Mouse (Mus musculus) erythroid progenitor cell, adult 5-6 weeks (primary cell): ENCODE measurements around the gene Rasl11b. TPM values are rescaled to one million over a fixed set of nuclear protein-coding genes. Genes with fewer than 3 reads are reported as not detected.

Experiments used
- ATAC-seq: replicated peaks from 2 replicates; pipeline ENCODE4 v1.8.0; 2016; ENCODE audit warnings: moderate number of reproducible peaks, mild to moderate bottlenecking, moderate TSS enrichment, inconsistent platforms; ENCODE audit not compliant: poor library complexity, low FRiP score, severe bottlenecking
- total RNA-seq, 2 experiments: library from RNA; stranded (forward) in 1 of 2; stranded (reverse) in 1 of 2; fragments of 150-400 nt in 1 of 2; fragments of 186-747, 209-891 nt in 1 of 2; gene quantifications; 2 replicates each; pipeline versions ENCODE4 v1.2.3 to v1.2.4; 2015 to 2017; ENCODE audit warnings: low replicate concordance in 2 of 2

Rasl11b gene
- total RNA-seq, 2 experiments from 2014 or later: not detected

DNA sequence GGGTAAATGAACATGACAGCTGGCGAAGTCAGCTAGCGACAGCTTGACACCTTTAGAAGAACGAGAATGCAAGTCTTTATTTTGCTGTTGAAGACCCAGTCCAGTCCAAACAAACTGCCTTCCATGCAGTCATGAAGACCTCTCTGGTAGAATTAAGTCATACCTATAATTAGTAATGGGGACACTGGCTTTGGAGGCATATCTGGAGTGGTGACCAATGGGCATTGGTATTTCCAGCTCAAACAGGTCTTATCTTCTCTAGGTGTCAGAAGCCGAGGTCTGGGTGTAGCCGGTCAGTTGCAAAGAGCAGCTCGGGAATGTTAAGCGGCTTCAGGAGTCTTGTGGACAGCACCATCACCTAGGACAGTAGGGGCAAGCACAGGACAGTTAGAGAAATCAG lies 11.0 kb downstream of the Rasl11b start:
- no peak for ATAC-seq

DNA sequence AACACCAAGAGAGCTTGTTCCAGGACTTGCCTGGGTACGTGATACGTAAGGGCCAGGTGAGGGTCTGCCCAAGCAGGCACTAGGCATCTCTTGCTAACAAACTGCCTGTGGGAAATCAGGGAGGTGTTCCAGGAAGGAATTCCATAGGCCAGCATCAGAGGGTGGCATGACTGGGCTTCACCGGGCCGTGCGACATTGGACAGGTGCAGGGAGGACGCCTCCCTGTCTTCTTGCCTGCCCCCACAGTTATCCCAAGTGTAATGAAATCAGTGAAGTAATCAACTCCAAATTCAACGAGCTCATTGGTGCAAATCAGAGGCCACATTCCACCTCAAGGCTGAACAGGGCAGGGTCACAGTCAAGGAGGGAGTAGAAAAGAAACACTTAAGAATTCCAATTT lies 11.6 kb downstream of the Rasl11b start:
- no peak for ATAC-seq

DNA sequence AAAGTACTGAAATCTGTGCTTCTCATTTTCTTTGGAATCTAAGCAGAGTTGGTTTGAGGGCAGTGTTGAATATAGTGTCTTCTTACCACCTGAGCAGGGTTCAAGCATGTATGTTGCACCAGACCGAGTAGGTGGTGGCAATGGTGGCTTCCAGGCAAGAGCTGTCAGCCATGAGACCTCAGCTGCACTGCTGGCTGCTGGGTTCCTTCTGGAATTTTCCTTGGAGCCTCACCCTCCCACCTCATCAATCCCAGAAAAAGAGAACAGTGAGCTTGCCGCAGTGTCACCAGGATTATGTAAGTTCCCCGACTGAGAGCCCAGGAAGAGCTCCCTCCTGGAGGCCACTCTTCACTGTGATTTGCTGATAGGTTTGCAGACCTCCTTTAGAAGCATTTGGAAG lies 12.1 kb downstream of the Rasl11b start:
- ATAC-seq: no peak

DNA sequence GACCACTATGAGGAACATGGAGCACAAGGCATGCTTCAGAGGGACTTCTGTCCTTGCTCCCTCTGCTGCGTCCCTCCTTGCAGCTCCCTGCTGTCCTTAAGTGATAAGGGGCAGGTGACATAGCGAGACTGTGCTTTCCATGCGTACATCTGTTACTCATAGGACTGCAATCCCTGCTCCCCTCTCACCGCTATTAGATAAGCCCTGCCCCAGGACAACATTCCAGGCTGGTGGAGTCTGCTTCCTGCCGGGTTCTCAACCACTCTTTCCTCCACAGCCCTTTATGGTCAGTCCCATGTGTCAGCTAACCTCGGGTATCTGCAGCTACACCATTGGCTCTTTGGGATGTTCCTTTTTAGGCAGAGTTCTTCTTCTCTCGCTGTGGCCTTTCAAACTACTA lies 13.4 kb downstream of the Rasl11b start:
- no peak for ATAC-seq

DNA sequence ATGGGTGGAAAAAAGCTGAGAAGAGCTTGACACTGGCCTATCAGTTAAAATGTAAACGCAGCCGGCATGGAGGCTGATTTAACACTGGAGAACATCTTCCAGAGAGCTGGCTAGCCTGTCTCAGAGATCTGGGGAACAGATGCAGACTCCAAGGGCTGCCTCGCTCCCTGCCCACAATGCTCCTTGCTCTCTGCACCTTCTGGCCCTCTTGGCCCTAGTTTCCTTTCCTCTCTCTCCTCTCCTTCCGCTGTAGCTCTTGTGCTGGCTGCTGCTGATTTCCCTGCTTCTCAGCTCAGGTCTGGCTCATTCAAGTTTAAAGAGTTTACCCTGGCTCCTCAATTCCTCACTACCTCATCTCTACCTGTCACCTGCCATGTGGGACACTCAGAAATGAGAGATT lies 14.6 kb downstream of the Rasl11b start:
- no peak for ATAC-seq

DNA sequence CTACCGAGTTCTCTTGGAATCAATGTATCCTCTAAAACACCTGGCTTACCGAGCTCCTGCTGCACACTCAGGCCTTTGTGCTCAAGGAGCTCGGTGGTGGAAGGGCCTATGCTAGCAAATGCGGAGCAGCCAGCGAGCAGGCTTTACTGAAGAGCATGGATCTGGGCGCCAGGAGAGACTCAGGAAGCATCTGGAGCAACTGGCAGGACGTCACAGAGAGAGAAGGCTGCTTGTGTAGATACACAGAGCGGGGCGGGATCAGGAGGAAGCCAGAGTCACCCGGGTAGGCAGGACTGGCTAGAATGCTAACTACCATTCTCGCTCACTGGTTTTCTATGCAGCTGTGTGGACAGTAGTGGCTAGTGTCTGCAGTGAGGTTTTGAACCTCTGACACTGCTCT lies 16.3 kb downstream of the Rasl11b start:
- ATAC-seq: no peak

DNA sequence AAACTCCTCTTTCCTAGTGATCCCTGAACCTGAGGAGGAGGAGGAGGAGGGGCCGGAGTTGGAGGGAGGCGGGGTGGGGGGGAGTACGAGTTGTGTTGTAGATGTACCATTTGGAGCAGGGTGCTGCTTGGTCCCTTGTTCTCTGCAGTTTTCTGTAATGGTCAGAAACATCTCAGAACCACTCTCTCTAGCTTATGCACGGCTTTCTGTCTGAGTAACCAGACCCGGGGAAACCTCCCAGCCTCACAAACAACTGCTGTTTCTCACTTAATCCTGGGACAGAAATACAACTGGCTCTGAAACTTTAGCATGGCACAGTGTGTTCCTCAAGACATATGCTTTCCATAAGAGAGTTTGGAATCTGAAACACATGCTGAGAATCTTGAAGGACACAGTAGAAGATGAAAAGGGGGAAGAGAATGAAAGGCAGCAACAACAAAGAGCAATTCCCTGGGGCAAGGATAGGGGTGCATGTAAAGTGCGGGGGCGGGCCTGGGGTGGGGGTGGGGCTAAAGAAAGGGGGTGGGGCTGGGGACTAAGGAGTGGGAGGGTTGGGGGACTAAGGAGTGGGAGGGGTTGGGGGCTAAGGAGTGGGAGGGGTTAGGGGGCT lies 19.5 kb downstream of the Rasl11b start:
- no peak for ATAC-seq

DNA sequence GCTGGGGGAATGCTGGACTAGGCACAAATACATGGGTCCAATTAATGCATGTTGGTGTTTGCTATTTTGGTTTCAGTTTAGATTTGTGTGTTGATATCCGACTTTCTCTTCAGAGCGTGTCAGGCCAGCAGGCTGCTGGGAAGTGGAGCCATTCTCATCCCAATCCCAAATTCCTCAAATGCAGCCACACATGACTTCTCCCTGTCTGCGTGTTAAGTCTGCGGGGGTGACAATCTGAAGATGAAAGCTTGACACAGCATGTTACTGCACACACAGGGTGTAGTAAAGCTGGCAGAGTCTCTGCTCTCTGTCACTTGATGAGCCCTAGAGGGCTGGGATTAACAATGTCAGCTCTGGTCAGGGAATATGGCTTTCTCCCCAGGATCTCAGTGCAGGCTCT lies 20.0 kb downstream of the Rasl11b start:
- no peak for ATAC-seq

DNA sequence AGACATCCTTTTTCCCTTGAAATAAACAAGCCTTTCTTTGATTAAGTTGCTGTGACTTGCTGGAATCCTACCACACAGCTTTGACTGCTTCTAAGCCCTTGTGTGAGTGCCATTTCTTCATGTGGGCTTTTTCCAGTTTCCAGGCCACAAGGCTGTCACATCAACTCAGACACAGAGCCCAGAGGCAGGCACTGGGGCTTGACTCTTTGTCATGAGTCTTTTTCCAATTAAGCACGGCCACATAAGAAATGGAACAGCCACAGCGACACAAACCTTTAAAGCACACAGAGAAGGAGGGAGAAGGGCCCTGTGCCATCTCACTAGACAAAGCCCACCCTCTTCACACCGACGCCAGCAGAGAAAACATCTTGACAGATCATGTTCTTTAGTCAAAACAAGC lies 23.4 kb downstream of the Rasl11b start:
- no peak for ATAC-seq

DNA sequence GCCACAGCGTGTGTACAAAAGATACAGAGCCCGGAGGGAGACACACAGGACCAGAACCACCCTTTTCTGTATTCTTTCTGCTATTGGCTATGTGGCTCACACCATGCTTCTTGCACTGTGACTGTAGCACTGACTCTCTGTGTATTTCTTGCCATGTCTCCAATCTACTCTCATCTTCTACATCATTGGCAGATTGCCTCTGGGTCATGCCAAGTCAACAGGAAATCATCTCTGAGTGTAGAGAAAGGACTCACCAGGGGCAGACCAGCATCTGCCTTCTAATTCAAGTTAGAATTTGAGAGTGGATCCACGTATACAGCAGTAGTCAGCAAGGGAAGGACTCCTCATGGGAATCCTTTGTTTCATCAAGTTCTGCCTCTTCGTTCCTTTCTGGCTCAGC lies 27.5 kb downstream of the Rasl11b start:
- no peak for ATAC-seq

DNA sequence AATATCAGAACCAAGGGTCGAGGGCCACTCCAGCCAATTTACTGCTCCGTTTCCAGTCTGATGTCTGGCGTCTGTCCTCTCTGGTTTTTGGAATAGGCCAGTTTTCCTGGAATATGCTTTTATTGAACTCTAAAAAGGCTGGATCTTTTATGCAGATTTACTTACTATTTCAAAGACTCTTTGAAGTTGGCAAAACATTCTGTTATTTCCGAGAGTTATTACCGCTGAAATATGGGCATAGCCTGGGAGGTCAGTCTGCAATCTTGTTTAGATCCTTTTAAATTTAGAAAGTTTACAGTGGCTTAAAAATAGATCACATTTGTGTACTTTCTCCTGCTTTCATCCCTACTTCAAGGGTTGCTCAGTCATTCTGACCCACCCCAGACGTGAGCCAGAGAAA lies 29.4 kb downstream of the Rasl11b start:
- no peak for ATAC-seq

DNA sequence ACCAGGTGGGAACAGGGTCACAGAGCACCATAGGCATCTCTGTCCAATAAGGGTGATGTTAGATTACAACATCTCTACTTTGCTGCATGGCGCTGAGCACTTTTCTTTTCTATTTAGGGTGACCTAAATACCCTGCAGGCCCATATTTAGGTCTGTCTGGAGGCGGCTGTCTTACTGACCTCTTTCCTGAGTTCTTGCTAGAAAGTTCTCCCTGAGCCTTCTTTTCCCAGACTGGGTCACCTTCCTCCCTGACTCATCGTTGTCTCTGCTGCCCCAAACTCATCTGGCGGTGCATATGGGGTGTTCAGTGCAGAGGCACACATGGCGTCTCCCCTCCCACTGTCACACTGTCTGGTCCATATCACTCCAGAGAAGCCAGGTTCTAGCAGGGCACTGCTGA lies 31.1 kb downstream of the Rasl11b start:
- no peak for ATAC-seq

DNA sequence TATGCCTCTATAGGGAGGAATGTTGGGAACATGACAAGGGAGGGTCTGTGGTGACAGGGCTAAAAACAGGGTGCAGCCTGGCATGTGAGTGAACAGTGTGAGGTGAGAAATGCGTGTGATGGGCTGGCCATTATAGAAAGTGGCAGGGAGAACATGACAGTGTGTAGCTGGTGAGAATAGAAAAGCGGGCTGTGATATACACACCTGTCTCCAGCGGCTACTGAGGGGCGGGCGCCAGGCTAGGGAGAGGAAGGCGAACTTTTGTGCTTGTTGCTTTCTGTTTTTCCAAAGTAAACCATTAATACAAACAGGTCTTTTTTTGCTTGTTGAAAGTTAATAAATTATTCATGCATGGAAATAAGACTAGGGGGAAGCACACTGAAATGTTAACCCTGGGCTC lies 32.3 kb downstream of the Rasl11b start:
- ATAC-seq: no peak

DNA sequence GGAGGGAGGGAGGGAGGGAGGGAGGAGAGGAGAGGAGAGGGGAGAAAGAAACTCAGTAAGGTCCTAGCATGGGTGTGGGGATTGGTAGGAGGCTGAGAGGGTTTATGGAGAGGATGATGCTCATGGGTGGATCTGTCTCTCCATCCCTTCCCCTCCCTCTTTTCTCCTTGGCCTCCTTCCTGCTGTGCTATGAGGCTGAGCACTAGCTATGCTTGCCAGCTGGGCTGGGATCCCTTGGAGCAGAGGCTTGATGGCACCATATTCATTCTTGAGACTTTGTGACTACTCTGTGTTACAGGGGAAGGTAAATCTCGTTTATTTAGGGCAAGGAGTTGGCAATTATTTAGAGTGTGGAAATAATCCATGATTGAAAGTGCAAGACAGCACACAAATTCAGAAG lies 33.9 kb downstream of the Rasl11b start:
- no peak for ATAC-seq

DNA sequence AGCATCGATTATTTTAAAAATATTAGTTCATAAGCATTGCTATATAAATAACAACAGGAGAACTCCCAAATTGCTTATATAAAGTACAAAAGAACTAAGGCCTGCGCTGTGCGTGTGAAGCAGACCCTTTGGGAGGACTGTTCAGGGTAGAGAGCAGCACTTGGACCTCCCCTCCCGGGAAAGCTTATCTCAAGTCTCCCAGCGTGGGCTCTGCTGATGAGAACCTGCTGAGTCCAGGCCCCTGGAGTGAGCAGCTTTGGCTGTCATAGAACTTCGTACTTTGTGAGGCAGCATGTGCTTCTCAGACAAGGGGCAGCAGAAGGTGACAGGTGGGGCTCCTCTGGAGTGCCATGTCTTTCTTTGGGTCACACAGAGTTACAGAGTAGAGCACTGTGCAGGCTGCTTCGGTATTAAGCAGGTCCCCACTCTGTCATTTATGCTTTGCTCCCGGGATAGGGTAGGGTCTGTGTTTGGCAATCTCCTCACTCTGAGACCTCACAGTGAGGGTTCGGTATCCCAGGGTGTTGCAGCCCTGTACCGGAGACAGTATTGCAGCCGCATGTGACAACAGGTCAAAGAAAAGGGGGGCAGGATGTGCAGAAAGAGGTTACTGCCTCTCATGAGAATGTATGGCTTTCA lies 34.8 kb downstream of the Rasl11b start:
- ATAC-seq: no peak

DNA sequence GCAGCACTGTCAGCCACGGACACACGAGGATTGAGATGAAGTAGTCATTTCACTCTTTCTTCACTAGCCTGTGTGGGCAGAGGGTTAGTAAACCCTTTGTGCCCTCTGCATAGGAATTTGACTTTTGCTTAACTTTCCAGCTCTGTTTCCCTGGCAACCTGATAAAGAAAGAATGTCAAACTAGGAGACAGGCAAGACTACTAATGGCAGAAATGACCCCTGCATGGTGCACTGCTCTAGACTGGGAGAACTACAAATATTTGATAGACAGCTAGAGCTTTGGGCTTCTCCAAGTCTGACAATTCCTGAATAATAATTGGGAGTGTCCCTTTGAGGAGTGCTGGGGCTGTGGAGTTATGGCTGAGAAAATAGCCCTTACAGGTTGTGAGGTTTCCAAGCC lies 35.4 kb downstream of the Rasl11b start:
- ATAC-seq: no peak

DNA sequence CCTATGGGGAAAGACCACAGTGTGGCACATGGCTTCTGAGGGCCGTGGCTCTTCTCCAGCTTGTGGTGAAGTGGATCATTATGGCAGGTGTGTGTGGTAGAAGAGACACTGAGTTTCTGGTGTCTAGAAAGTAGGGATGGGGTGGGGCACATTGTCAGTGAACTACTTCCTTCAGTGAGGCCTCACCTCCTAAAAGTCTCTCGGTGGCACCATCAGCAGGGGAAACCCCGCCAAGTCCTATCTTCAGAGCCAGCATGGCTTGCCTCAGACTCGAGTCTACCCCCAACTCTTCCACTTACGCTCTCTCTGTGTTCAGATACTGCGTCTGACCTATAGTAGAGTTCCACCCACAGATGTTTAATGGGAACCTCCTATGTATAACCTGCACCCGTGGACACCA lies 38.7 kb downstream of the Rasl11b start:
- no peak for ATAC-seq

DNA sequence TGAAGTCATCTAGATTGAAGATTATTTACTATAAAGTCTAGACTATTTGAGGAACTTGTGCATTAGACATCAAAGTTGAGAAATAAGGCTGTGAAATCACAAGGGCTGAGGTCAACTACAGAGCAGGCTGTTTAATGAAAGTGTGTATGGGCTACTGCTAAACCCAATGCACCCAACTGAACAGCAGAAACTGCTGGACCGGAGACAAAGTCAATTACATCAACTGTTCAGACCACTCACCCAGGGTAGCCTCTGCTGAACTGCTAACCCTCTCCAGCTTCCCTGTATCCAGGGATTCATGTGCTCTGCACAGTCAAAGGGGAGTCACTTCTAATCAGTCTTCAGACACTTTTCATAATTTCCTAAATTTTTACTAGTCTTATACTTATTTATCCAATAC lies 44.3 kb downstream of the Rasl11b start:
- no peak for ATAC-seq

DNA sequence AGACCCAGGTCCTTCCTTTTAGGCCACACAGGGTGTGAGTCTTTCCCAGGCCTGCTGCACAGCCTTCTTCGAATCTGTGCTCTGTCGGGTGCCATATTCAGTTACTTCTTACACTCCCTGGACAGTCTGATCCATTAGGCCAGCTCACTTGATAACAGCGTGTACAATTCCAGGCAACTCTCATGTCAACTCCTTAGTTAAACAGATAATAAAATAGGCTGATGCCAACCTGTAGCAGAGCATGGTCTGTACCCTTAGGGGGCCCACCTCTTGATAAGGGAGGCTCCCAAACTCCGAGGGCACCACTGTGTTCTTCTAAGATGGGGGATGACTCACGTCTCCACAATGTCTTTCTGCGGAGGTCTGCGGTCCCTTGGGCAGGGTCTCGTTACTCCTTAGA lies 45.2 kb downstream of the Rasl11b start:
- ATAC-seq: no peak

DNA sequence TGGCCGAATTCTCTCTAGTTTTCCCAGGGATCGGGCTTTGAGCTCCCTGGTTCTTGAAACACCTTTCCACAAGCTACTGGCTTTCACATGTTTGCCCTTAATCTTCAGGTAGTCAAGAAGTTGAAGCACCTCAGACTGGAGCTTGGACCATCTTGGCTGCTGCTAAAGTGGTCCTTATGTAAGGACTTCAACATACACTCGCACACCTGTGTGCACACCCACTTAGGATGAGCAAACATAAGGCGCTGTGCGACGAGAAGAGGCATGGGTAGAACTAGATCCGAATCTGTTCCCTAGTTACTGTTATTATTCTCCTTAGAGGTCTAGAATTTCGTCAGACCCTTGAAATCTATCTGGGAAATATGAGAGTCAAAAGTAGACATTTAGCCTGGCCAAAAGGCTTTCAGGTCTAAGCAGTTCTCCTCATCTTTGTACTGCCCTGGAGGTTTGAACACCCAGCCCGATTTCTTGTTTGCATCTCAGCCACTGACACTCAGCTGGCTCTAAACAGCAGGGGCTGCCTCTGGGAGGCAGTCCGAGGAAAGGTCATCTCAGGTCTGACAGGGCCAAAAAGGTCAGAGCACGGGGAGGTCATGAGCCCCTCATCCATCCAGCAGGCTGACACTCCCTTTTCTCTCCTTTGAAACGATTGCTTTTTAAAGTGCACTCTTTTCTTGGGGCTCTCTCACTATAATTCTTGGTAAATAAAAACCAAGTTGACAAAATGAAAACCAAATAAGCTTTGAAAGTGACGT lies 46.0 kb downstream of the Rasl11b start:
- ATAC-seq: no peak

DNA sequence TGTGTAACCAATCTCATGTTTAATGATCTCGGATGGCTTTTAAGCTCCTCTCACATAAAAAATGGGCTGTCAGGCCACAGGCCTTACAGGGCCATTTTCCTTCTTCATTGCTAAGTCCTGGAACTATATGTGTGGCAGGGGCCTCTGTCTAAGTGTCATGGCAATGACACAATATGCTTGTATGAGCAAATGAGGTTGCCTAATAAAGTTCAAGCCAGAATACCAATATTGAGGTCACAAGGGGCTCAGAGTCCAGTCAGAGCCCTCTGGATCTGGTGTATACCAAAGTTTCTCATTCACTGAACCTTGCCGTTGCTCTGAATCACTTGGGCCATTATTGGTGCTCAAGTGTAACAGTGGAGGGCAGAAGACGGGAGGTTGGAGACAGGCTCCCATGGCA lies 47.6 kb downstream of the Rasl11b start:
- ATAC-seq: no peak
